Mouse (Mus musculus): ENCODE measurements at regions not wholly inside any gene's neighbourhood (a gene's known extent, or its start where the extent isn't known, plus 50 kb on each side); places are given as distances from the start of the nearest gene placed in this dataset.
A peak's percentile ranks its signal among the peaks of the same experiment; 100 is the strongest.

DNA sequence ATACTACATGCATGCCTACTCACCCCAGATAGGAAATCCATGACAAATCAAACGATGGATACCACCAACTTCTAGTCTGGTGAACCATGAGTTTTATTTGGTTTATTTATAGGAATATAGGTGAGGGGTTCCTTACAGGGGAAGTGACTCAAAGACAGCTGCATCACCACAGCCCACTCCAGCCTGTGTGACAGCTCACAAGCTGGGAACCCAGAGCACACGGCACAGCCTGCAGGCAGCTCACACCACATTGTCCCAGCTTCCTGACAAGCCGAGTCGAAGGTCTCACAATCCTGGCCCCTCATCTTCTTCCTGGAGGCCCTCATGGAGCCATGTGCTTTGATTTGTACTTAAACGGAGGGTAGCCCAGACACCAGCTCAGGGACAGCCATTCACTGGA lies 214.7 kb downstream of the Cog6 start:
- DNase-seq (ENCODE audit: low spot score in 2 of 2), result no peak

DNA sequence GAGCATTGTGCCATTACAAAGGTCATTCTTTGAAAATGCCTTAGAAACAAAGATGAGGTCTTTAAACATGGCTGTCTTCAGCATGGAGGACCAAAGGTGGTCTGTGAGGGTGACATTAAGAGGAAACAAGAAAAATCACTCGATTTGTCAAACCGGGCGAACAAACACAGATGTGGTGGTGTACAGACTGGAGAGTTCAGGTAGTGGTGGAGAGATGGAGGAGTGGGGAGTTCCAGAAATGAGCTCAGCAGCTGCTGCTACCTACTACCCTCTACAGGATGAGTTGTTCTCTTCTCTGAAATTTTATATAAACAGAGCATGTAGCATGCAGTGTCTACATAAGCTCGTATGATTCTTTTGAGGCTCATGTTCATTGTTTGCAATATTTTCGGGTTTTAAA lies 215.6 kb downstream of the Cog6 start:
- DNase-seq (ENCODE audit: low spot score in 2 of 2), result no peak

DNA sequence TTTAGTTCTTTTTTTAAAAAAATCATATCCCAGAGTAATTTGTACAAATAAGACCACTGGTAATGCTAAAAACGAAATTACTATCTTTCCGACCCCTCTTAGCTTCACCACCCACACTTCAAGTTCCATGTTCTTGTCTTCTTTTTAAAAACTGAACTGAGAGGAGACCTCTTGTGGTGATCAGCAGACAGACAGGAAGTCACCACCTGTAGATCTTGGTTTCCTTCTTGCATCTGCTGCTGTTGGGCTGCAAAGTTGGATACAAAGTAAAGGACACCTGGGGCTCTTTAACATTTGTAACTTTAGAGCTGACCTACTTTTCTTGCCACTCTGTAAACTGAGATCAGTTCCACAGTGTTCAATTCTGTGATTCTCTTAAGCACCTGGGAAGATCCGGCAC lies 216.4 kb downstream of the Cog6 start:
- DNase-seq (ENCODE audit: low spot score in 2 of 2), result peak; percentile 45 to 48

DNA sequence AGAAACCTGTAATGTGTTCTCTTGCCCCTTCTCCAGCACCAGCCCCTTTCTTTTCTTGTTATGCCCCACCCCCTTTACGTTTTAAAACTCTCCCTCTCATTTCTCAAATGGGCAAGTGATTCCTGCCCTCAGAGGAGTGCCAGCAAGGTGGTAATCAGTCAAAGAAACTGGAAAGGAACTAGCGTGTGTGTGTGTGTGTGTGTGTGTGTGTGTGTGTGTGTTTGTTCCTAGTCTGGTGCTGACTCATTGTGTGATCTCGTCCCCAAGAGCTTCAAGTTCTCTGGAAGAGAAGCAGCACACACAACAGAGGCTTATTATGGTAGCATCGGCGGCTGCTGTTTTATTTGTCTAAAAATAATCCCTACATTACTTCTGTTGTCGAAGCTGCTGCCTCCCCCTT lies 219.2 kb downstream of the Cog6 start:
- no peak for DNase-seq (ENCODE audit: low spot score in 2 of 2)

DNA sequence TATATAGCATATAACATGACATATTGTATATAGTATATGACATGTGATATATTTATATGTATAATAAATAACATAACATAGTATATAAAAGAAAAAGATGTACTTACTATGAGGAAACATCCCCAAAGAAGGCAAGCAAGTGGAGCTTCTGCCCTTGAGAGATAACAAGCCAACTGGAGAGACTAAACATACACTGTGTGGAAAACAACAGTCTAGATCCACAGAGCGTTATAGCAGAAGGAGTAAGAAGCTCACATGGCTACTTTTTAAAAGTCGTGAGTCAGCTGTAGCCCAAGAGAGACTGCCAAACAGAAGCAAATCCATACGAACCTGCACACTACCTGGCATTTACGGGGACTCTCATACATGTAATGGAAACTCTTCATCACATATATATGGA lies 219.9 kb downstream of the Cog6 start:
- DNase-seq (ENCODE audit: low spot score in 2 of 2), result no peak

DNA sequence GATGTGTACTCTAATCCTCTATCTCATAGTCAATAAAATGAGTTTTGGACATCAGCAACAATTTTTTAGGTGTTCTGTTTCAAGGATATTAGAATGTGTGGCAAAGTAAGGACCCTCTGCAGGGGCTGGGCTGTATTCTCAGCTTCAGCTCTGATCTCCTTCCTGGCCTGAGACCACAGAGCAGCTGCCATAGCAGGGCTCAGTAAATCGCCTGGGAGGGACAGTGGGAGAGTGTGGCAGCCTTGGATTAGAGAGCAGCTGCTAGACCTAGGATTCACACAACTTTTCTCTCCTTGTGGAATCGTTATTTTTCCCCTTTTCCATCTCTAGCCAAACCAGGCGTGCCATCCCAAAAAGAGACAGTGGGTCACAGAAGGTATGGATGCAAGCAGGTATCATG lies 222.8 kb downstream of the Cog6 start:
- no peak for DNase-seq (ENCODE audit: low spot score in 2 of 2)

DNA sequence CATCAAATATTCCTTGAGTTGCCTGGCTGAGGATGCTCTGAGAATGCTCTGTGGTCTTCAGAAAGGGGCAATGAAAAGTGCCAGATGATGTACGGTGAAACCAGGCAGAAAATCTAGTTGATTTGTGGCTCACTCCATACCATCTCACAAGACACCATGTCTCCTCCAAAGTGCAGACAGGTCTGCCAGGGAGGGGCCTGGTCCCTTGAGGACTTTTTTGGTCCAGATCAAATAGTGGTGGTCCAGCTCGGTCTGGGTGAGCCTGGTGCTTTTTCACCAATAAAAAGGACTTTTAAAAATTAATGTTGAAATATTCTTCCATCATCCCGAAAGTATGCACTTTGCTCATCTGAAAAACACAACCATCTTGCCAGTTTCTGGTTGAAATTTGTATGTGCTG lies 224.2 kb downstream of the Cog6 start:
- no peak for DNase-seq (ENCODE audit: low spot score in 2 of 2)

DNA sequence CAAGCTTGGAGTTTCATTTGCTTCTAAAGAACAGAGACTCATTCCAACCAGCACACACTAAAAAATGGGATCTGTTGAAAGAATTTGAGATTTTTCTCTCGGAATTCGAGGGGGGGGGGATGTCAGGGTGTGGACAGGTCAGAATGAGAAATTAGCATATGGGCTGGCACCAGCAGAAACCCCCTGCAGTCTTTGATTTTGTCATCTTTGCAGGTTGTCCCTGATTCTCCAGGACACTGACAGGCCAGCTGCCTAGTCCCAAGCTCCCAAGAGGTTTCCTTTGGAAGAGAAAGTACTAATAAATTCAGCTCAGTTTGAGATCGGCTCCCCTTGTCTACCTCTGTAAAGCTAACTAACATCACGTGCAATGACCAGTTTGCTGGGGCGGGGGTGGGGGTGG lies 224.9 kb downstream of the Cog6 start:
- no peak for DNase-seq (ENCODE audit: low spot score in 2 of 2)

DNA sequence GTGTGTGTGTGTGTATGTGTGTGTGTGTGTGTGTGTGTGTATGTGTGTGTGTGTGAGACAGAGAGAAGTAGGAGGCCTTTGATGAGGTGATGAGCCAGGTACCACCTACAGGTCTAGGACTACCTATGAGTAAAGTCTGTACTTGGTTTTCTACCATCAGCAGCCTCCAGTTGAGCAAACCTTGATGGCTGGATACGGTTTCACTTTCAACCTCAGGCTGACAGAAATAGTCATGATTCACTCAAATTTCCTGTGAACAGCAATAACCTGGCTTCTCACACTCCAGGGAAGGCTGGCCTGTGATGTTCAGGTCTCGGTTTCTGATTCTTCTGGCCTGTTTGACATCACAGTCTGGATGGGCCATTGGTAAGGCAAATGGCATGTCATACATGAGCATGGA lies 226.1 kb downstream of the Cog6 start:
- no peak for DNase-seq (ENCODE audit: low spot score in 2 of 2)

DNA sequence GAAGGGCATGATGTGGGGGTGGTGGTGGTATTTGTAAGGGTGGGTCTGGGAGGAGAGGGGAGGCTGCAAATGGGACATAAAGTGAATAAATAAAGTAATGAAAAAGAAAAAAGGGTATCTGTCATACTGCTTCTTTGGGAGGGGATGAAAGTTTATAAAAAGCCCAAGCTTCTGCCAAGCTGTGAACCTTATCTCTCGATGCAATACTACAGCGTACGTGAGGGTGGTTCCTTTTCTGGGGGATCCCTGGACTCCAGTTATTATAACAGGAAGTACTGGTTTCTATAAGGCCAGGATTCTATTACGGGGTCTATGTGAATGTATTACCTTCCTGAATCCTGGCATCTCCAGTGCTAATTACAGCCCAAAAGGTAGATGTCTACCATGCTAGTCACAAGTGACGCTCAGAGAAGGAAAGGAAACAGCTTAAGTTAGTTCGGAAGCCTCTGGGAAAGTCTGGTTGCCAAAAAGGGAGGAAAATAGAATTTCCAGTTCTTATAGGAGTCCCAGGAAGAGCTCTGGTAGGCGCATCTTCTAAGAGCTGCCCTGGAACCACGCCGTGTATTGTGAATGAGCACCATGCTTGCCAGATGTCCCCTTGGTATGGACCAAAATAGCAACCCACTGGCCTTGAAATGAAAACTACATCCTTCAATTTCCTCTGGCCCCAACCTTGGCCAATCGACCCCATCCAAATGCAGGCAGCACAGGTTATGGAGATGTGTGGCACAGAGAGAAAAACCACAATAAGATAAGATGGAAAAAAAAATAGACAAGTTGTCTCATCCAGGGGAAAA lies 228.9 kb downstream of the Cog6 start:
- DNase-seq (ENCODE audit: low spot score in 2 of 2), result no peak

DNA sequence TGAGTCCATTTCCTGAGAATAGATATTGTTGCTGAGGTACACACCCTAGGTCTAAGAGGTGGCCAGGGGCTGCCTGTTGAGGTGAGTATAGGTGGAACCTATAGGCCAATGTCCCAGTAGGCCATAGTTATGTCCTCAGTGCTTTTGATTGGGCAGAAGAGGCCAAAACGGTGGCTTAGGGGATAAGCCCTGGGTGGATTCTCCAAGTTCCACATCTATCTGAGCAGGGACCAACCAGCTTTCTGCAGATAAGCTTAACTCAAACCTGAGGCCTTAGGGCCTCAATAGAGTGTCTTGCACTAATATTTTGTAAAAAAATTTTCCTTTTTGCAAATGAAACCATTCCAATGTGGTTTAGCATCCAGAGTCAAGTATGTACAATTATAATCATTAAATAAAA lies 231.4 kb downstream of the Cog6 start:
- no peak for DNase-seq (ENCODE audit: low spot score in 2 of 2)

DNA sequence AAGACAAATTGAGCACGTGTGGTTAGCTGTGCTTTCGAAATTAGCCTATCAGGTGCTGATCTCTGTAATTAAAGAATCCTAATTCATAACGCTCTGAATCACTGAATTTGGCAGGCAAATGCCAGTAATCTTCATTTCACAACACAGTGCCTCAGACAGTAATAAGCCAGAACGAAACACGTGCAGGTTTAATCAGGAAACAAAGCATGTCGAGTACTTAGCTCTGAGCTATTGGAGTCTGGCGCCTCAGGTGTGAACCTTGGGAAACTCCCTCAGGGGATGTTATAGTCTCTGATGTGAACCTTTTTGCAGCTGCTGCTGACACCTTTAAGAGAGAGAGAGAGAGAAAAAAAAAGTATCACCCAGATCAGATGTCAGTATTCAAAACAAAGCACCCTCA lies 232.6 kb downstream of the Cog6 start:
- DNase-seq (ENCODE audit: low spot score in 2 of 2), result no peak

DNA sequence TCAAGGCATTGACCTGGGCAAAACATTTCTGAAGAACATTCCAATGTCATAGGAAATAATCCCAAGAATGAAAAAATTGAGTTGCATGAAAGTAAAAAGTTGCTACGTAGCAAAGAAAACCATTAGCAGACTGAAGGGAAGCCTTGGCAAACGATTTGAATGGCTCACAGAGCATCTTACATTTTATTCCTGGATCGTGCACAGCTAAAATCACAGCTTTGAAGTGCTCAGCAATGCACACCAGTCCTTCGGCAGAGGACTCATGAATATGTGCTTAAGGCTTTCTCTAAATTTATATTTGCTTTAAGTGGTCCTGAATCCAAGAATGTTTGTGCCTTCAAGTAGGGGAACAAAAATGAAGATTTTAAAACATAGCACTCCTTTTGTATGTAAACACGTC lies 234.5 kb downstream of the Cog6 start:
- DNase-seq (ENCODE audit: low spot score in 2 of 2), result no peak

DNA sequence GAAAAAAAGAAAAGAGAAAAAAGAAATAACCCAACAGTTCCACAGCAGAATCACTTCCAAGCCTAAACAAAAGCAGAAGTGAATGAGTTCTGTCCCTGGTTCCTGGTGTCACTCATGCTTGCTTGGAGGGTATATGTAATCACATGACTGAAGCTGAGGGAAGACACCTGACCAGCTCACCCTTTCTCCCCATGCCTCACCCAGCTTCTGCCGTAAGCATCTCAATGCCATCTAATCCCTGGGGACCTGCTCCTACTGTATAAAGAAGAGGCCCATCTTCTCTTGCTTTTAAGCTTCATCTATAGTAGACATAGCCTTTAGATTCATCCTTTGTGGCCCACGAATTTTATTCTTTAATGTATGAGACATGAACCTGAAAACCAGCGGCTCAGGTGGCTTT lies 235.5 kb downstream of the Cog6 start:
- DNase-seq (ENCODE audit: low spot score in 2 of 2), result no peak

DNA sequence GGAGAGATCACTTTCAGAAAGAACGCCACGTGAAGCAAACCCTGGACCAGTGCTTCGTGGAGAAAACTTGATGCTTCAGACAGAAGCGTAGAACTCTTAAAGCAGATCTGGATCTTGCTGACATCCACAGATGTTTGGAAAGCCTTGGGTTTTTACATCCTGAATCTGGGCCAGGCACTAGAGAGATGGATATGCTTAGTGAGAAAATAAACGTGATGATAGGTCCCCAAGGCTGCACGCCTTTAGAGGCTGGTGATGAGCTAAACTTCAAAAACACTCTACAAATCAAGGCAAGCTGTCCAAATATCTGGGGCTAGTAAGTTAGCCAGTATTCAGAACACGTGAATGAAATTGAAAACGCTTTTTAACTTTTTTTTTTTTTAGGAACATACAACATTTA lies 236.7 kb downstream of the Cog6 start:
- no peak for DNase-seq (ENCODE audit: low spot score in 2 of 2)

DNA sequence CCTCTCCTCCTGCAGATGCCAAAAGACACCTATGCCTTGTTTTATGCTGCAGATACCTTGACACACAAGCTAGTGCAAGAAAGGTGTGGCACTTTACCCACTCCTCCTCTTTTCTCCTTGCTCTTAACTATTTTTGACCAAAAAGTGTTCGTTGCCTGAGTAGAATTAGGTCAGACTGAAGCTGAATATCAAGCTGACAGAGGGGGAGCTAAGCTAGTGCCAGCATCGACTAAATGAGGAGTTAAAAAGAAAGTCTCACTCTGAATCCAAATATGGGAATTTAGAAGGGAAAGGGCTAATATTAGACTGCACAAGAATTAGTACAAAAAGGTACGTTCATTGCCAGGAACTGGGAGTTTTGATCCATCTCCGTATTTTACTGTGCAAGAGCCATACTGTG lies 241.2 kb downstream of the Cog6 start:
- no peak for DNase-seq (ENCODE audit: low spot score in 2 of 2)

DNA sequence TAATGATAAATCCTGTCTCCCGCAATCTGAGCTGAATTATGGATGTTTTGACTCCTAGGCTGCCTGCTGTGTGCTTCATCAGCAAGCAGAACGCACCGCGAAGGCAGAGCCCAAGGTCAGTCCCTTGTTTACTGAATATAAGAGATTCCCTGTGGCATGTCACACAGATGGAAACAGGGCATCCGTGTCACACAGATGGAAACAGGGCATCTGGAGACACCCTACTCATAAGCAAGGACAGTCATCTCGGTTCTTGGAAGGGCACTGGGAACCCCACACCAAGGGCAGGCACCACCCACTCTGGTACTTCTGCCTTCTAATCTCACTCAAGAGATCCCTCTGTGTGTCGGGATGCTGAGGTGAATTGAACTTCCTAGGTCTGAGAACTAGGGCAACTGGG lies 241.9 kb downstream of the Cog6 start:
- no peak for DNase-seq (ENCODE audit: low spot score in 2 of 2)

DNA sequence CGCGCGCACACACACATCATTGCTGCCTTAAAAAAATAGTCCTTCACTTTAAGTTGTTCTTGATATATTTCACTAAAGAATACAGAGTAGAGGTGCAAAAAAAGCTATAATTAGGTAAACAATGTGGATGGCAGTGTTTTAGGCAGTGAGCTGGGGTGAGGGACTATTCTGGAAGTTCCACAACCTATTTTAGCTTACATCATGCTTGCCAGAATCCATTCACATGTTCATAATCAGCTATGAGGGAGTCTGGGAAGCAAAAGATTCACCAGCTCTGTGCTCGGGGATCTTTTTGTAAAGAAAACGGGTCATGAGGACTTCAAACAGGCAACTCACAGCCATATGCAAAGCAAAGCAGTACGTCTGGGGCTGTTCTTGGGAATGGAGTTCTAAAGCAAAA lies 242.3 kb downstream of the Cog6 start:
- no peak for DNase-seq (ENCODE audit: low spot score in 2 of 2)

DNA sequence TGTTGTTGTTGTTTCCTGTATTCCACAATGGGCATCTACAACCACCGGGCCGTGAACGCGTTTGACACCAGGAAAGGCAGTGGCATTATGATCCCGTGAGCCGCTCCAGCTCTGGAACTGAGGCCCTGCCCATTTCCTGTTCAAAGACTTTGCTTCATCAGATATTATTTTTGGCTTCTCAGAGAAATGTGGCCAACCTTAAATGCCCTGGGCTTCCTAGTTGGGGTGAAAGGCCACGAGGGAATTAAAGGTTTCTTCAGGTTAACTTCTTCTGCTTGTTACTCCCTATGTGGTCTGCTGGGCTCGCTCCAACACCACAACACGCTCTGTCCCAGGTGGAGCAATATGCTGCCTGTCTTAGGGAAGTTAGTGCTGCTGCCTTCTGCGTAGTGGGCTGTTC lies 249.8 kb downstream of the Cog6 start:
- DNase-seq (ENCODE audit: low spot score in 2 of 2), result no peak

DNA sequence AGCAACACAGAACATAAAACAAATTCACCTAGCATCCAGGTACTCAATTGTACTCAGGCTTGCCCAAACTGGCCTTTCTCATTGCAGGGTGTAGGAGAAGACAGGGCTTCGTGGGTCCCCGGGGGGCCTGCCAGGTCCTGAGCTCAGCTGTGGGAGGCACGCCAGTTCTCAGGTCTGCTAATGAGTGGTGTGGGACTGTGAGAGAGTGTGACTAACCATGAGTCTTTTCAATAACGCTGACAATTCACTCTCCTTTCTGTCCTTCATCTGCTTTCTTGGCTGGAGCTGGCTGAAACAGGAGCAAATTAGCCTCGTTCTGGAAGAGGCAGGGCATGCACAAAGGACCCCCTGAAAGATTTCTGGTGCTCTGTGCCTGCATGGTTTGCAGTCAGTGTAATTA lies 250.2 kb downstream of the Cog6 start:
- no peak for DNase-seq (ENCODE audit: low spot score in 2 of 2)

DNA sequence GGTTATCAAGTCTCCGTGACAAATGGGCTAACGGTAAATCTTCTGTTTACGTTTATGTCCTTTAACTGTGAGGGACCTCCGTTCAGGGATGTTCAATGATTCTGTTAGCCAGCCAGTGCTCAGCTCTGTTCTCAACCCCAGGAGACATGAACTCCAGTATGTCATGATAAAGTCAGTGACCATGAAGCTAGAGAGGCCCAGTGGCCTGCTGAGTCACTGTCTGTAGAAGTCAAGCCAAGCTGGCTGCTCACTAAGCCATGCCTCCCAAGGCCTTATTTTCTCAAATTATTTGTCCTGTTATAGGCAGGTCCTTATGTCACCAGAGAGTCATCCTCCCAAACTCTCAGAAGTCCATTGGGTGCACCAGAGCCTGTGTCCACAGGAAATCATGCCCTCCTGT lies 252.9 kb downstream of the Cog6 start:
- no peak for DNase-seq (ENCODE audit: low spot score in 2 of 2)

DNA sequence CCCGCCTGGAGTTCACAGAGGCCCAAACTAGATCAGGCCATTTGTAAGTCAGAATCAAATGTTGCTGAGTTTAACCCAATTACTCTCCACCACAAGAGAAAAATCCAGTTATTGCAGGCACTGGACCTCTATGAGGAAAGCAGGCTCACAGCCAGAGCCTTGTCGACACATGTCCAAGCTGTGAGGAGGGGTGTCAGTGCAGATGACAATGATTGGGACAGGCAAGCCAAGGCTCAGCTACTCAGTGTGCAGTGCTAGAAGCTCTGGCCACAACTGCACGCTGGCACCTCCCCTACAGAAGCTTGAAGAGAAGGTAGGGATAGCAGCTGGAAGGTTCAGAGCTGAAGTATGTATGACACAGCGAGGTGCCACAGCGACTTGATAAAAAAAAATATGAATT lies 253.4 kb downstream of the Cog6 start:
- no peak for DNase-seq (ENCODE audit: low spot score in 2 of 2)

DNA sequence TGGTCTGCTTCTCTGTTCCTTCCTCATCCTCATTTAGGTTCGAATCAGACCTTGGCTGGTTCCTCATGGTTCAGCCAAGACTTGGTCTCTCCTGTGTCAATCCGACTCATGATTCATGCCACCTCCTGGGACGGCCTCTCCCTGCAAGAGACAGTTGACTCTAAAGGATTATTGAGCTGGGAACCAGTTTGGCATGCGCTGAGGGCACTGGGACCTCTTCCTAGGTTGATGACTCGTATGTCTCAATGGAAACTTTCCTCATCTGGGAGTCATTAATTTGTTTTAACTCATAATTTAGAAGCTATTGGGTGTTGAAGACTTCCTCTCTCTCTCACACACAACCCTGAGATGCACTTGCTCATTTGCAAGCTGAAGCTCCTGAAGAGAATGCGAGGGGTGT lies 254.5 kb downstream of the Cog6 start:
- DNase-seq (ENCODE audit: low spot score in 2 of 2), result no peak

DNA sequence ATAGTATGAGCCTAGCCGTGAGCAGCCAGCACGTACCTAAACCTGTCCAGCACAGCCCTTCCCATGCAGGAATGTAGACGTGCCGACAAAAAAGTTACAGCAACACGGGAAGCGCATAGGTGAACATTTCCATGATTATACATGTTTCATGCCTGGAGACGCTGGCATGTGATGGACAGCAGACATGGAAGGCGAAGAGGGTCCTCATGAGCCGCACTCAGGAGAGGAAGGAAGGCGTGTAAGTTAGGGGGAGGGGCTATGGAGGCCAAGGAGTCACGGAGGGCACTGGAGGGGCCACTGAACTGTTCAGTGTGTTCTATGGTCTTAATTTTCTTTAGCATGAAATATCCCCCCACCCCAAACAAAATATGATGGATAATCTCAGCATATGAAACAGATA lies 257.2 kb downstream of the Cog6 start:
- no peak for DNase-seq (ENCODE audit: low spot score in 2 of 2)
